Mouse (Mus musculus): ENCODE data around the gene Fam181b. TPM values are rescaled to one million over a fixed set of nuclear protein-coding genes. Genes with fewer than 3 reads are reported as not detected.

Fam181b gene
- polyA plus RNA-seq, 1 experiment, result 7.3 TPM

- Histone ChIP-seq H3K4me3 (replicated peaks; ENCODE audit: extremely low read depth, low read depth, low read length) (no peak overlapping the region), H3K4me1 (ENCODE audit: control insufficient read depth, insufficient read depth, low read length) (no peaks in the 10 kb centered on the region)
- TF ChIP-seq POLR2A (IDR thresholded peaks at IDR 0.05; ENCODE audit: borderline replicate concordance, extremely low read depth, low read depth, low read length), result no peak
- TF ChIP-seq CTCF (IDR thresholded peaks at IDR 0.05; ENCODE audit: insufficient read depth, low read length), result no peak
- WGBS, result 44% methylated on average over 1 of the region's 1 CpGs
- no peak for DNase-seq
Observed at GRCm38 (mm10) chr7:93117561-93117960, 37.9 kb downstream of the Fam181b start.

GRCm38 (mm10) chr7:93123936-93124335 lies 44.3 kb downstream of the Fam181b start:
- no peak overlapping the region for H3K4me3 ChIP-seq (replicated peaks; ENCODE audit: extremely low read depth, low read depth, low read length)
- DNase-seq, result no peak
- no peaks in the 10 kb centered on the region for H3K4me1 ChIP-seq (ENCODE audit: control insufficient read depth, insufficient read depth, low read length)
- TF ChIP-seq POLR2A (IDR thresholded peaks at IDR 0.05; ENCODE audit: borderline replicate concordance, extremely low read depth, low read depth, low read length), result no peak
- TF ChIP-seq CTCF (IDR thresholded peaks at IDR 0.05; ENCODE audit: insufficient read depth, low read length), result peak; percentile 48; the same call in 1 of the 2 replicates
- WGBS, result 76% methylated on average over 1 of the region's 1 CpGs

Other genes starting within 250 kb of the Fam181b start
- gene Ddias, start 205.6 kb upstream of the Fam181b start, polyA plus RNA-seq (2012; rRNA removed), result 0.03 and 0.07 TPM in 2 replicates
- 25.4 and 32.5 TPM in 2 replicates for gene Prcp, start 205.4 kb upstream of the Fam181b start, polyA plus RNA-seq (2012; rRNA removed)

Data from lung, adult 2 months (tissue).